Mouse (Mus musculus) cerebellum, adult 11-12 months (tissue): ENCODE results near the gene Pnmal2.
A peak's percentile ranks its signal among the peaks of the same experiment; 100 is the strongest.
"Not testable (repeated sequence)": the region's sequence is repeated elsewhere in the genome, so short reads cannot be mapped to it uniquely, and the experiment has no call there.

Experiments
- DNase-seq: peaks from one replicate; pipeline ENCODE4 v3.0.0; 2022

Pnmal2 gene

DNA sequence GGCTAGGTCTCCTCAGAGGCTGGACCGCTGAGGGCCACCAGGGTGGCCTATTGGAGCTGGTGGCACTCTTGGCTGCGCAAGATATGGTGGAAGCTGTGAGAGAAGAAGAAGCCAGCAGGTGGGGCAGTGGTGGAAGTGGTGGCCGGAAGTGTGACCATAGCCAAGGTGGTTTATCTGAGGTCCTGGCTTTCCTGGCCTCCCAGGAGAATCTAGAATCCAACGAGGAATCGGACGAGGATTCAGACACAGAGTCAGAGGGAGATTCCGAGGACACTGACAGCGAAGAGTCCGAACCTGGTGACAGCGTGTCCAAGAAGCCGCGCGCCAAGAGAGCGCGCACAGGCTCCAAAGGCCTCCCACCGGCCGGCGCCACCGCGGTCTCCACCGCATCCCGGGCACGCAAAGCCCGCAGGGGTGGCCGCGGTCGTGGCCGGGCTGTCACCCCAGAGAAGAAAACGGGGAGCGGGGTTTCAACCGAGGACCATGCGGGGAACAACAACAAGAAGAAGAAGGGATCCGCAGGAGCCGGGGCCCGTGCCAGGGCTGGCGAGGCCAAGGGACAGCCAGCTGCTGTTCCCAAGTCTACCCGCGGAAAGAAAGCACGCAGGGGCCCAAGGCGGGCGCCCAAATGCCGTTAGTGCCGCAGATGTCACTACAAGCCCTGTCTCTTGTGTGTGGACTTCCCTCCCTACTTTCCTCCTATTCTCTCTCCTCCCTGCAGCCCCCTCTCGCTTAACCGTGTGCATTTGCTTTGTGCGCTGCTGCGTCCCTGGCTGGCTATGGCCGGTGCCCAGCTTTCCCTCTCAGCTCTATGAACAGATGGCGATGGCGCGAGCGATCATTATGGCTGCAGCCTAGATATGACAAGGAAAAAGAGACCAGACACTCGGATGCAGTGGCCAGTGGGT lies 2.2 kb downstream of the Pnmal2 start:
- DNase-seq: peak; percentile 80

DNA sequence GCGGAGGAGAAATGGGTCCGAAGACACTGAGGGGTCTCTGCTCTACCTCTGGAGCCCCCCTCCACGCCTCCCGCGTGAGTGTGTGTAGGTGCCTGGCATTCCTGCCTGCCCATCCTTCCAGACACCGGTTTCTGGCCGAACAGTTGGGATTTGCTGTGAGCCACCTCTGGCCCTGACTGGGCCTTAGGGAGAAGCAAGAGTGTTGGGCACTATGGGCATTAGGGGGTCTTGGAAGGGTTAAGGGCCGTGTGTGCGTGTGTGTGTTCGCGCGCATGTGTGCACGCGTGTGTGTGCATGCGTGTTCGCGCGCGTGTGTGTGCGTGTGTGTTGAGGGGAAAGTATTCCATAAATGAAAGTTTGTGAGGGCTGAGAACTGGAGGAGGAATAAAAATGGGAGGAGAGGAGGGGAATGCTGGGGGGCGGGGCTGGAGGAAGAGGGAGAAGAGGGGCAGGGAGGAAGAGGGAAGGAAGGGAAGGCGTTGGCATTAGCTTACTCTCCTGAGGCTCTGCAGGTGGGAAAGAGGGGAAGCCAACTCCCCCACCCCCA lies 2.9 kb downstream of the Pnmal2 start:
- DNase-seq: peak; percentile 76

DNA sequence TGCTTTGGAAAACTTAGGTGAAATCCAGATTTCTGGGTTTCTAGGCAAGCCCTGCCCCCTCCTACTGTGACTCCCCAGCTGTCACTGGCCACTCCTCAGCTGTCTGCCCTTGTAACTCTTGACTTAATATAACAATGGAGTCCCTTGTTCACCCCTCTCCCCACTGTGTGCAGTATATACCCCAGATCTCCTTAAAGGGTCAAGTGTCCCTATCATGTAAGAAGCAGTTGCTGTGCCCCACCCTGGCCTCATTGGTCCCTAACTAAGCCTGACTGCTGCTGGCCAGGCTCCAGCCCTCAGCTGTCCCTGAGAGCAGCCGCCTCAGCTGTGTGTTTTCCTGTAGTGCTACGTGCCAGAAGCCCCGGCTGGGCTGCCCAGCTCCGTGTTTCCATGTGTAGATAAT lies 3.5 kb downstream of the Pnmal2 start:
- peak; percentile 72 for DNase-seq

DNA sequence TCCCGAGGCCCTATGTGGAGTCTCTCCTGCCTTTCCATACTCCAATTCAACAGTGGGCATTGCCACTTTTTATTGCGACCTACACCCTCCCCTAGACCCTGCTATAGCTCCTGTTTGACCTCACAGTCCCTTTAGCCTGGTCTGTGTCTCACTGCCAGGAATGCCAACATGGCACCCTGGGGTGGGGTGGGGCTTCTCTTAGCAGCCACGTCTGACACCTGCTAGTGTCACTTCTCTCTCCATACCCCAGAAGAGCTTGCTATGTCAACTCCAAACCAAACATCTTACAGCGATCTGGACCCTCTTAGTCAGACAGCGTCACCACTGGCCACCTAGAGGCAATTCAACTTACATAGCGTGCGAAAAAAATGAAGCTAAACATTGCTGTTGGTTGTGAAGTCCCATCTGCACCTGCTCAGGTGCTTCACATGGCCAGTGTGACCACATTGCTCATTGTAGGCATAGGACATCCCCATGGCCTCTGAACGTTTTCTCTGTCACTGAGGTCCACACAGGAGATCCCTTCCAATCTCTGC lies 4.5 kb downstream of the Pnmal2 start:
- DNase-seq: peak; percentile 71

DNA sequence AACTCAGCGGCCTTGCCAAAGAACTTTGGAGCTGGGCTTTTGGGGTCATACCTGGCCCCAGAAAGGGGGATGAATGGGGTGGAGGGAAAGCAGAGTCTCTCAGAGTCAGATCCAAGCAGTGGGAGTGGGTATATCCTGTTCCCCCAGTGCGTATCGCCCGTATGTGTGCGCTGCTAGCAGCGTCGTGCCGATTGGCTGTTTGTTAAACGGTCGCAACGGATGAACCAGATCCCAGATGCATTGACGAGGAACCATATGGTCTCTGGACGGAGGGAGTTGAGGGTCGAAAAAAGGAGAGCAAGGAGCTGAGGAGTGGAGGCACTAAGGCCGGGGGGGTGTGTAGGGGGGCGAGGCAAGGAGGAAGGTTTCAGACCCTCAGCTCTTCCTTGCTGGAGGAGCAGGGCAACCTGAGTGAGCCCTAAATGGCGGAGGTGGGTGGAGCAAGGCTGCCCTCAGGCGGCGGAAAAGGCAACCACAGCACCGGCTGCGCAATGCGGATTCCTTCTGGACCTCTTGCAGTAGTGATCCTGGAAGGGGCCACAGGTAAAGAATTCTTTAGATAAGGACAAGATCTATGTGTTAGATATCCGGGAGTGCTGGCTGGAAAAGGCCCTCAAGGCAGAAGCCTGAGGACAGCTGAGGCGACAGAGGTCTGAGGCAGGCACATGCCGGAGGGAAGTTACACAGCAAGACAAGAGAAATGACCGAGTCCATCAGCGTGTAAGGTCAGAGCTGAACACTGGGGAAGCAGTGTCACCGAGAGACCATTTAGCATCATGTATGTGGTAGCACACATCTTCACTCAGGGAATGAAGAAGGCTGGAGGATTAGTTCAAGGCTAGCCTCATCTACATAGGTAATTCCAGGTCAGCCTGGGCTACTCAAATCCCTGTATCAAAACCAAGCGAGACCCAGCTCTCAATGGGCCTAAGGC lies 5.7 kb downstream of the Pnmal2 start:
- DNase-seq: peak; percentile 85

DNA sequence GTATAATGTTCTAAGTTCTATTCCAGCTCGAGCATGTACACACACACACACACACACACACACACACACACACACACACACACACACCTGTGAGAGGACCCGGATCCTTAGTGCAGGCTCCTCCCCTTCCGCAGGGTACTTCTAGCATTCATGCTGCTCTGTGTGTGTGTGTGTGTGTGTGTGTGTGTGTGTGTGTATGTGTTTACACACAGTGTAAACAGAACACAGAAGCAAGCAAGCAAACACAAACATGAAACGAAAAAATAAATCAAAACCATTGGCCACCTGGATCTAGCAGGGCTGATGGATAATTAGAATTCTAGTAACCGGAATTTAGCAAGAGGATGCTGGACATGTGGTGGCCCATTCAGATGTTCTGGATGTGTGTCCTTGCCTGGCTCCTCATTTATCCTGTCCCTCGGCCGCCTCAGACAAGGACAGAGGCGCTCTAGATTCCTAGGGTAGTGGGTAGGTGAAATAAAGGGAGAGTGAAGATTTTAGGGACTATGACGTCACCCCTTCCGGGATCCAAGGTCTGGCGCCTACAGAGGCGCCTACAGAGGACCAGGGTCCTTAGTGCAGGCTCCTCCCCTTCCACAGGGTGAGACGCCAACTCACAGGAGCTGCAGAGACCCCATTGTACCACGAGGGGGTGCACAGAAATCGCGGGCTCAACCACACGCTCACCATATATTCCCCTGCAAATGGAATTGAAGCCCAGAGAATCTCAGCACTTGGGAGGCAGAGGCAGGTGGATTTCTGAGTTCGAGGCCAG lies 6.6 kb downstream of the Pnmal2 start:
- peak; percentile 85 for DNase-seq

DNA sequence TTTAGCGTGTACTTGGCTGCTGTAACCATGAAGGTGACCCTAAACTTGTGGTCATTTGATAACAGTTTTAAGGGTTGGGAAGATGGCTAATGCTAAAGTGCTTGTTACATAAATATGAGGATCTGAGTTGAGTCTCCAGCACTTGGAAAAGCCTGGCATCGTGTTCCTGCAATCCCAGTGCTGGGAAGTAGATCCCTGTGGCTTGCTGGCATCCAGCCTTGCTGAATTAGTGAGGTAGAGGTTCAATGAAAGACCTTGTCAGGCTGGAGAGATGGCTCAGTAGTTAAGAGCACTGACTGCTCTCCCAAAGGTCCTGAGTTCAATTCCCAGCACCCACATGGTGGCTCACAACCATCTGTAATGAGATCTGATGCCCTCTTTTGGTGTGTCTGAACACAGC lies 9.3 kb downstream of the Pnmal2 start:
- not testable (repeated sequence) for DNase-seq

DNA sequence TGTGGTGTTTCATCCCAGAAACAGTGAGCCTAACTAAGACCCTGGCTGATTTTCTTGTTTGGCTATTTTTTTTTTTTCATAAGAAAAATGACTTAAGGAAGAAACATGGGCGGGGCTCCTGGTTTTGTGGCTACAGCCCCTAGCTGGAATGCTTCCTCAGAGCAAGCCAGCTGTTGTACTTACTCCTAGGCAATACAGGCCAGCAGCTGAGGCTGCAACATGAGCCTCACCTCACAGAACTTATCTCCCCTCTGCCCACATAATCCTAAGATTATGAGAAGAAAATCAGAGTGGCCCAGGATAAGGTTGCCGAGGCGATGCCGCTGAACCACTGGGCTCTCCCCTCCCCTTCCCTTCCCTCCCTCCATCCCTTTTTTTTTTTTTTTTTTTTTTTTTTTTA lies 11.2 kb downstream of the Pnmal2 start:
- no peak for DNase-seq

DNA sequence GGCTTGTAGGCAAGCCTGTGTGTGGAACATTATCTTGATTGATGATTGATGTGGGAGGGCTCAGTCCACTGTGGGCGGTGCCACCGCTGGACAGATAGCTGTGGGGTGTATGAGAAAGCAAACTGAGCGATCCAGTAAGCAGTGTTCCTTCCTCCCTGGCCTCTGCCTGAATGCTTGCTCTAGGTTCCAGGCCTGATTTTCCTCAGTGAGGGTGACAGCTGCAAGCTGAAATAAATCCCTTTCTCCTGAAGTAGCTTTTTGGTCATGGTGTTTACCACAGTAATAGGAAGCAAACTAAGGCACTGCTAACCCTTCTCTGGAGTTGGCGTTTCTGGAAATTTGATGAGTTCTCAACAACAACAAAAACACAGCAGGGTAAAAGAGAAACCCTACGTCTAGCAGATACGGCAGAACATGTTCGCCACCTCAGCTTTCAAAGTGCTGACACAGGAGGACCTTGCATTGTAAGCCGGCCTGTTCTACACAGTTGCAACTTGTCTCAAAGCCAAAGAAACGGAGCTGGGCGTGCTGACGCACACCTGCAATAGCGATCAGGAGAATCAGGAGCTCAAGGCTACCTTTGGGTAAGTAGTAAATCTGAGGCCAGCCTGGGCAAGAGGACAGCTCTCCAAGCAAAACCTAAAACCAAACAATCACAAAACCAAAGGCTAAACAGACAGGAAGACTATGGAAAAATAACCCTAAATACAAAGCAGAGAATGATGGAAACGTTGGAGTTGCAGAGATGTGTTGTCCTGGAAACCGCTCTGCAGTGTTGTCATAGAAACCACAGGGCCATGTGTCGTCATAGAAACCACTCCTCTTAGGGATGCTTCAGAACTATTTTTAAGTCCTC lies 12.2 kb downstream of the Pnmal2 start:
- no peak for DNase-seq

DNA sequence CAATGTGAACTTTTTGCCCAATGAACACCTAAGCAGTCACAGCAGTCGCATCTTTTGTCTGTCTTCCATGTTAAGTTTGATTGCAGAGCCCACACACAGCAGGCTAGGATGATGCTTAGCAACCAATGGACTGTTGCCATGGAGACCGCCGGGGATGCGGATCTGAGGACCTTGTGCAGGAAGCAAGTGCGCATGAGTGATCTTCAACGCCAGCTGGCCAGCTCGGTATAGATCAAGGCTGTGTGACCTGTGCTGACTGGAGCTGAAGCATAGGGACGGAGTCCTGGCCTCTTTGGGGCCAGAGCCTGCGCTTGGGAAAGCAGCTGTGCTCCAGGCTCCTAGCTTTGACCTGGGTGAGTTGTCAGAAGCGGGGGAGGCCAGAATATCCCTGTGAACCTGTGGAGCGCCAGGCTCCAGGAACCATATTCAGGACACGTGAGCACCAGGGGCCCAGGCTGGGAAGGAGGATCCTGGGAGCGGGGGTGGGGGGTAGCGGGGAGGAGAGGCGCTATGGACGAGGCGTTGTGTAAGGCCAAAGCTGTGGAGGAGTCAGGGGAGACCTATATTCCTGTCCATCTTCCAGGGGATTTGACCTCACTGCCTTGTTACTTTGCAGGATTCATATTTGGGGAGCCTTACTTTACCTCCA lies 15.2 kb downstream of the Pnmal2 start, which contains the start of gene Pnmal1:
TSS of gene Pnmal1 (plus strand) at position 141 of the 649 bp plus-strand sequence.
- DNase-seq: peak; percentile 90

DNA sequence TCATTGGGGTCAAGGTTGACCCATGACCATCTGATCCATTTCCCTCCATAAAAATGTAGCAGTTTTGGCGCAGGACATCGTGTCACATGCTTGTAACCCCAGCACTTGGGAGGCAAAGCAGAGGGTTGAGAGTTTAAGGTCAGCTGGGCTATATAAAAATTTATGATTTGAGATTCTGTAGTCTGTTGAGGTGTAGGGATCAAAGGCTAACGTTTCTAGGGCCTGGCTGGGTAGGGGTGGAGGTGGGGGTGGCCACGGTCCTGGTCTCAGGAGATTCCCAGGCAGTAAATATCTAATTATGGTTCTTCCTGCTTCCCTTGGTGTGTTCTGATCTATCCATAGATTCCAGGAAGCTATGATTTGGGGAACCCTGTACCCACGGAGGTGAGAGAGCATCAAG lies 17.2 kb downstream of the Pnmal2 start:
- DNase-seq: no peak

DNA sequence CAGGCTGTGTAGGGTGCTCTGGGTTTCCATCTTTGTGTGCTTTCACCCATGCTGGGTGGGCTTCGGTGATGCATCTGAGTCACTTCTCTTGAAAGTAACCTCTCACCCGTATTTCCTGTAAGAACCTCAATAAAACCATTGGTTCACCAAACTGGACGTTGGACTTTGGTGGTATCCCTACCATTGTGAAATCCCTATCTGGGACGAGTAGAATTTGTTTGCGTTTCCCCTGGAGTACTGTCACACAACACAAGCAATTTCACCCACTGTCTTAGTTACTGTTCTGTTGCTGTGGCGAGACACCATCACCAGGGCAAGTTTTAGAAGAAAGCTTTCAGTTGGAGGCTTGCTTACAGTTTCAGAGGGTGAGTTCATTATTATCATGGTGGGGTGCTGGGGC lies 23.9 kb downstream of the Pnmal2 start:
- DNase-seq: no peak

DNA sequence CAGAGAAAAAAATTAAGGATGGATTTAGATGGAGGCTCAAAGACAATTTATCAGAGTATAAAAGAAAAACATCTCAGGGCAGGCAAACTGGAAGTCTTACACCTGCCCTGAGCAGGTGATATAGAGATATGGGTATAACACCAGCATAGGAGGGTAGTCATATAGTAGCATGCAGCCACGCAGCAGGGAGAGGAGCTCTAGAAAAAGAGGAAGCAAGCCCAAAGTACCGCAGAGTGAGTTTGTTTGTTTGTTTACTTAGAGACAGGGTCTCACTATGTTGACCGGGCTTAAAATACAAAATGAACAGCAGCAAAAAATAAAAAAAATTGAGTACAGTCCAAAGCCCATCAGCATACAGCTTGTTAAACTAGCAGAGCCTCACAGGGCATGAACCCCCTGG lies 26.7 kb downstream of the Pnmal2 start:
- DNase-seq: no peak

DNA sequence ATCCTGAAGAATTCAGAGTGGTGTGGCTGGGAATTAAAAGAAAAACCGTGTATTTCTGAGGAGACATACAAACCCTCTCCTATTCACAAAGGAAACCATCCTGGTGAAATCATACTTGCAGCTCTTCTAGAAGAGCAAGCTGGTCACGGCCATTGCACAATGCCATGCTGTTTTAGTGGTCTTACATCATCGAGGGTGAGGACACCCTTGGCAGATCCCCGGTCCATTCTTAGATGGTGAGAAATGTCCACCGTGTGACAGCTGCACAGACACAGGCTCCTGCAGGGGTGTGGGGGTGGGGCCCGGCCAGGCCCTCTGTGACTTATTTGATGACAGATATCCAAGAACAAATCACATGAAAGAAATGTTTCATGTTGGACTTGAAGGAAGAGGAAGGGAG lies 29.5 kb downstream of the Pnmal2 start:
- DNase-seq: no peak

DNA sequence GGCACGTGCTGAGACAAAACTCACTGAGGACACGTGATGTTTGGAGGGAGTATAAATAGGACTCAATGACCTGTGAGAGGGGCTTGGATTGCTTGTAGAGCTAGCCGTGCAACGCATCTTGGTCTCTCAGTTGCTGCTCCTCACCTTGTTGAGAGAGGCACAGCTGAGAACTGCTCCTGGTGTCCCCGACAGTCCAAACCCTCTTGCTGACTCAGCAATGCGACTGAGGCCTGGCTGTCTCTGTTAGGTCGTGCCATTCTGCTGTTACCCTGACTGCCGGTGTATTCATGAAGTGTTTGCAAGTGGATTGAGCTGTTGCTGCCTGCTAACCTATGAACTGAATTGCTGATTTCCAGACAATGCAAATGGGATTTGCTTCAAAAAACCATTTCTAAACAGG lies 31.8 kb downstream of the Pnmal2 start:
- no peak for DNase-seq

DNA sequence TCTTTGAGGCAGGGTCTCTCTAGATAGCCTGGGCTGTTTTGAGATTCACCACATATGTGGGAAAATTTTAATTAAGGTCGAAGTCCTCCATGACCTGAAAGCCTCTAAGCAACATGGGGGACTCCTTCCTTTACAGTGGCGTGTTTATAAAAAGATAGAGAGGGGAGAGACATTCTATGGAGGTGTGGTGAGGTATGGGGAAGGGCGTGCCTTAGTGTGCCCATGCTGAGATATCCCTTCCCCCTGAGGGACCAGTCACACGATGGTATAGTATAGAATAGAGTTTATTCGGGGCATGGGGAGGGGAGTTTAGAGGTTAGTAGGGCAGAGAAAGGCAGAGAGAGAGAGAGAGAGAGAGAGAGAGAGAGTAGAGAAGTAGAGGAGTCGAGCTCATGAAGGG lies 33.7 kb downstream of the Pnmal2 start:
- no peak for DNase-seq

DNA sequence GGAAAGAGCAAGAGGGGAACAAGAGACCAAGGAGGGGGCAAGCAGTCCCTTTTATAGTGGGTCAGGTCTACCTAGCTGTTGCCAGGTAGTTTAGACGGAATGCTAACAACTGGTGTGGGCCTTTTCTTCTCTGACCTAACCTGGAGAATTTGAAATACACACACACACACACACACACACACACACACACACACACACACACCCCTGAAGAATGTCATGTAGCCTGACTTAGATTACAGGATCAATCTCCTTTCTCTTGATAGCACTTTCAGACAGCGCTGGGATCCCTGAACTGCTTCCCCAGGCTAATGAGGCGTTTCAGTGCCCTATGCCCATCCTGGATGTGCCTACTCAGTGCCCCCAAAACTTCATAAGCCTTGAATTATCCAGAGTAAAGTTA lies 34.1 kb downstream of the Pnmal2 start:
- no peak for DNase-seq

DNA sequence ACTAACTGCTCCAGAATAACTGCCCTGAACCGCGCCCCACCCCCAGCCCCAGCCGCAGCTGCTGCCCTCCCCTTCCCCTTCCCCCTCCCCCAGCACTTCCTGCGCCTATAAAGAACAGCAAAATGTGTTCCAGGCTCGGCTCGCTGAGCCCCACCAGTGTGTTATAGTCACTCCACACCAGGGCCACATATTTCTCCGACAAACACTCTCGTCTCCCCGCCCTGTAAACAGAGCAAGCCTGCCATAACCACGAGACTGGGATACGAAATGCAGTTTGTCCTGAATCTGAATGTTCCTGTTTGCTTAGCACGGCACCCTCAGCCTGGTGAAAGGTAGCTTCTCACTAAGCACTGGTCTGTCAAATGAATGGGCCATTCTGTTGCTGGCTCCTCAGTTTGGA lies 35.9 kb downstream of the Pnmal2 start:
- no peak for DNase-seq

DNA sequence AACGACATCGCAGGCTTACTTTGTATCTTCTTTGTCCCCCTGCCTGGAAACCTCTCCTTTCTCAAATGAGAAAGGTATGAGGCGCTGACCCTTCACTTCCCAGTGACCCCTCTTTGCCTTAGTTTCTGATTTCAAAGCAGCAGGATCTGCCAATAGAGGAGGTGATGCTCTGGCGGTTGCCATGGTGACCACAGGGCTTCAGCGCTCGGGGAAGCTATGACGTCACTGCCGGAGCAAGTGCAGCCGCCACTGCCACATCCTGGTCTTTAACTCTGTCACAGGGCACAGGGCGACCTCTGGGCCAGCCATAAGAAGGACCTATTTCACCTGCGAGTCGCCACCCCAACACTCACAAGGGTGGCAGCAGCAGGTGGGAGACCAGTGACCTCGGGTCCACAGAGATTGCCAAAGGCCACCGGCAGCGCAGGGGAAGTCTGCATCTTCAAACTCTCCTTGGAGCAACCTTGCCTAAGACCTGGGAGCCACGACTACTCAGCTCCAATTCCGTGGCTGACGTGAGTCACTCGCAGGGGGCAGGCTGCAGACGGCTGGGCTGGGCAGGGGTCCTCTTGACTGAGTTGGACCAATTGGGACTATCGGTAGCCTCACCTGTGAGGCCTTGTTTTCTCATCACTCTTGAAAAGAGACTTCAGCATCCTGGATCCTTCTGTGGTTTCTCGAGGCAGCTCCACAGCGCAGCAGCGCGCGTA lies 38.5 kb downstream of the Pnmal2 start, which contains the start of gene Gm42372:
TSS of gene Gm42372 (plus strand) at position 228 of the 710 bp plus-strand sequence.
- DNase-seq: peak; percentile 90
